Mouse (Mus musculus) spleen, adult 12 weeks (tissue): ENCODE data around the gene Sh3gl1.
"Not testable (repeated sequence)": the region's sequence is repeated elsewhere in the genome, so short reads cannot be mapped to it uniquely, and the experiment has no call there.

Experiments used
- DNase-seq: peaks from one replicate; pipeline ENCODE4 v3.0.0; 2022; ENCODE audit warnings: low spot score

Gene Sh3gl1

GRCm38 (mm10) chr17:56036176-56036900 lies at the start of gene Sh3gl1:
Gene Sh3gl1 (minus strand): TSS chr17:56036635.
- peak; percentile 100 for DNase-seq

DNA sequence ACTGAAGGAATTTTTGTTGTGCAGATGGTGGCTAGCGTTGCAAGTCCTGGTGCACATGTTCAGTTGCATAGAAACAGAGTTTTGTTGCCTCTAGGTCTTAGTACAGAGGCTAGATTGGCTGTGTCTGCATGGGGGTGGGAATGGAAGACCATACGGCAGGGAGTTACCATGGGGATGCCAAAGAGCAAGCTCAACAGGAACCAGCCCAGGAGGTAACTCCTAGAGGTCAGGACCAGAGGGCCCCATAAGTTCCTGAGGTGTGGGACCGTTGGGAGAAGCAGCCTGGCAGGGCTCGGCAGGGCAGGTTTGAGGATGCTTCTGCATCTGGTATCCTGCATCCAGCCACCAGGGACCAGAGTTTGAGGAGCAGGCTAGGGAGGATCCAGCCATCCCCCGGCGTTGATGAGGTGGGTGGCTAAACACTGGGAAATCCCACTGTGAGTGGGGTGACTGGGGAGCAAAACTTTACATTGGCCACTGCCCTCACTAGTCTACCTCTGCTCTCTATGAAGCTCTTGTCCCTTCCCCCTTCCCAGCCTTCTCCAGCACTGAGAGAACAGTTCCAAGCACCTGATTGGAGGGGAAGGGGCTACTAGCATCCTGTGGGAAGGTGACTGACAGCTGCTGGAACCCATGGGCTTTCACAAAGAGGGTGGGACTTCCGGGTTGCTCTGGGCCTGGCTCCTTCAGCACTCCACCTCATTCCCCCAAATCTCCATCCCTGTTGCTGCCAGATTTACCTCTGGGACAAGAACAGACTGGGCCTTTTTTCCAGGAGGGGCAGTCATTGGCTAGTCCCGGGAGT lies 44.5 kb upstream of the Sh3gl1 start:
- DNase-seq = no peak

DNA sequence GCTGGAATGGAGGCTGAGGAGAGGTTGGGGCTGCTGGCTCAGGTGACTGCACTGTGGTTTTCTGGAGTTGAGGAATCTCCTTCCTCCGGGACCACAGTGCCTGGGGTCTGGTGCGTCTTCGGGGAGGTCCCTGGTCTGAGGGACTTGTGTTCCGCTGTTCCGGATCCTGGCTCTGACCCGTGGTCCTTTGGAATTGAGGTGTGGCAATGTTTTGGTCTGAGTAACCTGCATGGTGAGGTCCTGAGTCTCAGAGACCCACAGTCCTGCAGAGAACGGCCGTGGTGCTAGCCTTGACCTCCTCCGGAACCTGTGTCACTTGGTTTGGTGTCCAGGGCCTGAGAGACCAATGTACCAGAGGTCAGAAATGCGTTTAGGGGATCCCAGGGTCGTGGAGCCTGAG lies 43.5 kb upstream of the Sh3gl1 start:
- peak; percentile 14 for DNase-seq

- DNase-seq = peak; percentile 99
Observed at GRCm38 (mm10) chr17:56078880-56079795, 42.7 kb upstream of the Sh3gl1 start, which contains the start of gene Hdgfl2. Gene Hdgfl2 (plus strand): TSS chr17:56079634.

- DNase-seq = not testable (repeated sequence)
Observed at GRCm38 (mm10) chr17:56078361-56078760, 41.9 kb upstream of the Sh3gl1 start.

GRCm38 (mm10) chr17:56077523-56077922 lies 41.1 kb upstream of the Sh3gl1 start:
- DNase-seq = no peak

GRCm38 (mm10) chr17:56074827-56075208 lies 38.4 kb upstream of the Sh3gl1 start, which contains the start of gene Ubxn6:
Gene Ubxn6 (minus strand): TSS chr17:56075028.
- peak; percentile 90 for DNase-seq

- peak; percentile 80 for DNase-seq
Observed at GRCm38 (mm10) chr17:56074097-56074826, 37.8 kb upstream of the Sh3gl1 start.

DNA sequence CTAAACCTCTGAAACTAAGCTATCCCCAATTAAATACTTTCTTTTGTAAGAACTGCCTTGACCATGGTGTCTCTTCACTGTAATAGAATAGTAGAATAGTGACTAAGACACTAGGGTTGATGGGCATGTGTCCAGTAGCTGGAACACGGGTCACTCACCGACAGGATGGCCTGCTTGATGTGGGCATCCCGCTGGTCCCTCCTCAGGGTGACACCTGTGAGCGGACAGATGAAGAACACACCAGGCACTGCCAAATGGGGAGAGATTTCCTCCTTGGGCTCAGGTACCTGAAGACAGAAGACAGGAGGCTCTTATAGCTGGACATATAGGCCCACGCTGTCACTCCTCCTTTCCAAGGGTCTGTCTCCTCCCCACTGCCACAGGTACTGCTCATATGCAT lies 35.8 kb upstream of the Sh3gl1 start:
- DNase-seq = no peak

DNA sequence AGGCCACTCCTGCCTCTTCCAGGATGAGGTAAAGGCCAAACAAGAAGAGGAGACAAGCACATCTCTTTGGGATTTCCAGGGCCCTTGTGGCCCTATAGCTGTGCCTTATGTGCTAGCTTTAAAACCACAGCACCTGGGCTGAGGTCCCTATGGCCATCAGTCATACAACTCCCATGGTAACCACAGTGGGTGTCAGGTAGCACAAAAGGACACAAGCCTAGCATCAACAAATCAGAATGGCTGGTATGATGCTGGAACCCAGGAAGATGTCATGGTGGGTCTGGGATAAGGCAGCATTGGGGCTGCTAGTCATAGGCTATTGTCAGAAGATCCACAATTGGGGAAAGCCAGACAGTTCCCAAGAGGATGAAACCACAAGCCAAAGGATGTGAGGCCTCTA lies 34.7 kb upstream of the Sh3gl1 start:
- DNase-seq = no peak

DNA sequence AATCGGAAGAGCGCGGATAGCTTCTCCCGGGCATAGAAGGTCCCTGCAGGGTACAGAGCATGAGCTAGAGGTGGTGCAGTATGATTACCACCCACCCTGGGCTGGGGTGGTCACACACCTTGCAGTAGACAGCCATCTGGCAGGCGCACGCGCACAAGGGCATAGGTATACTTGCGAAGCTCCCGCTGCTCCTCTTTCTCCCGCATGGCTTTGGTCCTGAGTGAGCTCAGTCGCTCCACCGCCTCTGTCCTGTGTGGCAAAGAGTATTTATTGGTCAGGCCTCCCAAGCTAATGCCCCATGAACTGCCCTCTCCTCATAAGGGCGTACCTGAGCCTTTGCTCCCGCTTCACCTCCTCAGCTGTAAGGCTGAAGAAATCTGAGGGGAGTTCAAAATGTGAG lies 32.6 kb upstream of the Sh3gl1 start:
- no peak for DNase-seq

DNA sequence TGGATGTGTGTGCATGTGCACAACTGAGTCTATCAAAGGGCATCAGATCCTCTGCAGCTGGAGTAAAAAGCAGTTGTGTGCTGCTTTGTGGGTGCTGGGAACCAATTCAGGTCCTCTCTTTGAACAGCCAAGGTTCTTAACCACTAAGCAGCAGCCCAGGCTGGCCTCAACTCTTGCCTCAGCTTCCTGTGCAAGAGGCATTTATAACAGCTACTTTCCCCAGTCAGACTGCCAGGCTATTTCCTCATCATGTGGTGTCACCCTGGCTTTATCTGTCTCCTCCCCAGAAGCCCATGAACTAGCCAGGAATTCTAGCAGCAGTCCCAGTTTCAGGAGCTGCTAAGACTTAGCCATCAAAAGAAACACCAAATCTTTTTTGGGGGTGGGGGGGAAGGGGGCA lies 30.0 kb upstream of the Sh3gl1 start:
- DNase-seq = no peak

DNA sequence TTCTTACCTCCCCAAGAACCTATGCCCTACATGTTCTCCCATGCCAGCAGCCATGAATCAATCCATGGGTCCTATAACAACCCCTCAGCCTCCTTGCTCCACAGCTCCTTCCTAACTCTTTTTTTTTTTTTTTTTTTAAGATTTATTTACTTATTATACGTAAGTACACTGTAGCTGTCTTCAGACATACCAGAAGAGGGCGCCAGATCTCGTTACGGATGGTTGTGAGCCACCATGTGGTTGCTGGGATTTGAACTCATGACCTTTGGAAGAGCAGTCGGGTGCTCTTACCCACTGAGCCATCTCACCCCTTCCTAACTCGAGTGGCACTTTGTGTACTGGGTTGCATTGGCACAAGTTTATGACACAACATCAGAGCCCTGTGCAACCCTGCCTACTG lies 29.3 kb upstream of the Sh3gl1 start:
- not testable (repeated sequence) for DNase-seq

DNA sequence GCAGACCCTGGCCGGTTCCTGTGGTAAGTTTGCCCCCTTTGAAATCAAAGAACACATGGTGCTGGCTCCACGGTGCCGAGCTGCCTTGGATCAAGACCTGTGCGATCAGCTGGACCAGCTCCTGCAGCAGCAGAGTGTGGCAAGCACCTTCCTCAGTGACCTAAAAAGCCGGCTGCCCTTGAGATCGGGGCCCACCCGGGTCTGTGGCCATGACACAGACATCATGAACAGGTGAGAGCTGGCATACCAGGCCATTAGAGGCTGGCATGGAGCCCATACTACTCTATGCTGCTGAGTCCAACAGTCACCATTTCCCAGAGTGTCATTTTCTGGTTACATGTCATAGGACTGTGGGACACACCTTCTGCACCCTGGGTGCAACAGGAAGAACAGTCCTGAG lies 25.6 kb upstream of the Sh3gl1 start:
- DNase-seq = no peak

DNA sequence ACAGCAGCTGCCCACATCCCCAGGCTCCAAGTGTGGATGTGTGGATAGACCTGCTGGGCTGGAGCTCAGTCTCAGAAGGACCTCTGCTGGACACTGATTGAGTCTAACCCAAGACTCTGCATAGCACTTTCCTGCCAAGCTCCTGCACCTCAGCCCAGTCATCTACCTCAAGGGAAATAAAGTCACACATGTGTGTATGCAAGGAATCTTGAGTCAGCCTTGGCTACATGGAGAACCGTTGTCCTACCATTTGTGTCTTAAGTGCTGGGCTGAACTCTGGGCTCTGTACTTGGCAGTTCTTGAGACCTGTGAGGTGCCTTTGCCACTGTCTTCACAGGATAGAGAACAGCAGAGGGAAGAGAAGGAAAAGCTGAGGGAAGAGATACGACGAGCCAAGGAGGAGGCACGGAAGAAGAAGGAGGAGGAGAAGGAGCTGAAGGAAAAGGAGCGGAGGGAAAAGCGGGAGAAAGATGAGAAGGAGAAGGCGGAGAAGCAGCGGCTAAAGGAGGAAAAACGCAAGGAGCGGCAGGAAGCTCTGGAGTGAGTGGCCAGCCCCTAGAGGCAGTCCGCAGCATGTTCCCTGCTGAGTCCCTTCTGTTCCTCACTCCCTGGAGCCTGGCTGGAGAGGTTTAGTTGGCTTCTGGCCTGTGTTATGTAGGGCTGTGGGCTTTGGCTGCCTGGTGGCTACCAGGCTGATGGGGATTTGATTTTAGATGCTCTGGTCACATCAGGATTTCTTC lies 21.1 kb upstream of the Sh3gl1 start:
- DNase-seq = no peak

DNA sequence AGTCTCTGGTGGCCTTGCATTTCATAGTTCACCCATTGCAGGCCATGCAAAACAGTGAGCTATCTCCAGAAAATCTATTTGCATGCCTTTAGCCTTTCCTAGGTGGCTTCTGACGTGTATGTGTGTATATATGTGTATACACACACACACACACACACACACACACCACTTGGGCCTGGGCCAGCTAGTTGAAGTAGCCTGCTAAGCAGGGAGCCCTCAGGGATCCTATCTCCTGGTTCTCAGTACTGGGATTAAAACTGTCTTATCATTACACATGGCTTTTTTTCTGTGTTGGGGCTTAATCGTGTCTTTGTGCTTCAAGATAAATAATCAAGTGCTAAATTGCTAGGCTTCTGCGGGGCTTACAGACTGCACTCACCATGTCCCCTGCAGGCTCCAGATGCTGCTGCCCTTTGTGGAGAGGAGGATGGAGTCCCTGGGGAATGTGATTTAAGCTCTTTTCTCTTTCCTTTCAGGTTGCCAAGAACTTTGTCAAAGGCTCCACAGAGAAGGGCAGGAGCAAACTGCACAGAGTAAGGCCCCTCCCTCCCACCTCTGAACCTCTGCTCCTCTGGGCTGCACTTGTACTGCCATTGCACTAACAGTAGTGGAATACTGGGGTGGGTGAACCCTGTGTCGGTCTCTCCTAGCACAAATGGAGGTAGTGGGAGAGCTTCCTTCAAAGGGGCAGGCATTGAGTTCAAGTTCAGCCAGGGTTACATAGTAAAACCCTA lies 19.7 kb upstream of the Sh3gl1 start:
- DNase-seq = no peak

DNA sequence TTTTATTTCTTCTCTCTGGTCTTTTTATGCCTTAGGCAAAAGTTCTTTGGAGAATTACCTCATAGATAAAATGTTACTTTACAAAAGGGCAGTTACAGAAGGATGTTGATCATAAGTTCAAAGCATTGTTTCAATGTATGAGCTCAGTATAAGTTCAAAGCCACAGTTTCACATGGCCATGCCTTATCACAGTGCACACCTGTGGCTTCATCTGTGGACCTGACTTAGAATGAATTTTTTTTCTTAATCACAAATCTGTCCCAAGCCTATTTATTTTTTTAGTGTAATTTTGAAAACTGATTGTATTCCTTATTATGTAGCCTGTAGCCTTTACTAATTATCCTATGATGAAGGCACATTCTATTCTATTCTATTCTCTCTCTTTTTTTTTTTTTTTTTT lies 18.5 kb upstream of the Sh3gl1 start:
- no peak for DNase-seq

GRCm38 (mm10) chr17:56051369-56051768 lies 14.9 kb upstream of the Sh3gl1 start:
- no peak for DNase-seq

DNA sequence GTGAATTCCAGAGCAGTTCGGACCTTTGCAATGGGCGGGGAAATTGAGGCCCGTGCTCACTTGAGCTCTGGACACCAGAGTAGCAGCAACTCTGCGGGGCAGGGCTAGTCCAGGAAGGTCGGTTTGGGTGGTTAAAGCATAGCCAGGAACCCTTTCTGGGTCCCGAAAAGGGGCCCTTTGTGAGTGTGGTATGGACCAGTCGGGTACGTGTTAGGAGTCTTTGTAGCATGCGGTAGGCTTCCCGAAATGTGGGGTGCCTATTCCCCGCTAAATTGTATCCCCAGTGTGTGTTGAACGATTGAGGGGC lies 4.4 kb upstream of the Sh3gl1 start:
- no peak for DNase-seq
